Mouse (Mus musculus) ZHBTc4 (cell line): ENCODE data around the gene B3gnt7.
A peak's percentile ranks its signal among the peaks of the same experiment; 100 is the strongest.

ENCODE experiments used
- DNase-seq: peaks from one replicate; pipeline ENCODE4 v3.0.0-alpha.2; 2011; ENCODE audit warnings: low read depth, low spot score

The B3gnt7 gene

GRCm38 (mm10) chr1:86301221-86302091 lies 1.2 kb upstream of the B3gnt7 start:
- DNase-seq: no peak

DNA sequence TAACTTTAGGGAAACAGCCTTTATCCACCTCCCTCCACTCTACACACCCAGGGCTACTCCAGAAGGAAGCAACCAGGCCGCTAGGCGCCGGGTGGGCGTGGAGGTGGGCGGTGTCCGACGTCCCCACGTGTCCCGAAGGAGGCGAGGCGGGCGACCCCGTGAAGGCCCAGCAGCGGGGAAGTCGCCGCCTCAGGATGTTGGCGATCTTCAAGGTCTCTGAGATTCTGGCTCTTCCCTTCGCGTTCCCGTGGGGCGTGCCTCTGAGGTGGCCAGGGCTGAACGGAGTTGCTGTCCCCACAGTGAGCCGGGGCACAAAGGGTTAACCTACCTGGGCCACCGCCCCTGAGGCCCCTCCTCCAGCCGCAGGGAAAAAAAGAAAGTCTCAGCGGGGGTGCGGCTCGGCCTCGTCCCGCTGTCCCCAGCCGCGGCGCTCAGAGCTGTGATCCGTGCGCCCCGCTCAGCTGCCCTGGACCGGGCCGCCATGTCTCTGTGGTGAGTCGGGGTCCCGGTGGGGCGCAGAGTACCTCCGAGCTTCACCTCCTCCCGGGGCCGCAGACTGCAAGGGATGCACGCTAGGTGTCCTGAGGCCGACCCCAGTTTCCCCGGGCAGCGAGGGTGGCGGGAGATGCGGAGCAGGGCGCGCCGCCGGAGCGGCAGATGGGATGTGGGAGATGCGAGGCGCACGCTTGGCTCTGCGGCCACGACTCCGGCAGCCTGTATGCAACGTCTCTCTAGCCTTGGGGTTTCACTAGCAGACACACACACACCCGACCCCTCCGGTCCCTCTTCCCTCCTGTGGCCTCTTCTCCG lies 636 bp downstream of the B3gnt7 start:
- DNase-seq: peak; percentile 96

GRCm38 (mm10) chr1:86303873-86304250 lies 1.2 kb downstream of the B3gnt7 start:
- peak; percentile 46 for DNase-seq

DNA sequence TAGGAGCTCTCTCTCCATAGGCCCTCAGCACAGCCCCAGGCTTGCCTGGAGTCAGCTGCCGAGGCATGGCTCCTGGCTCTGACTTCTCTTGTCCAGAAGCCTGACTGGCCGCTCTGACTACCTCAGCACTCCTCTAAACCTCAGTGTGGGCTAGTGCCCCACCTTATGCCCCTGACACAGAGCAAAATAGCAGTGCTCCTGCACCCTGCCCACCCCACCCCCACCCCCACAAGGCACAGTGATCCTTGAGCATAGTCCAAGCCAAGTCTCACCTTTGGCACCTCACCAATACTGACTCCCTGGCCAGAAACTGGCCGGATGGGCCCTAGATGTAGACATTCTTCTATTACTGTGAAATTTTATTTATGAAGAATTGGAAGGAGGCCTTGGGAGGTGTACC lies 4.1 kb downstream of the B3gnt7 start:
- DNase-seq: no peak

DNA sequence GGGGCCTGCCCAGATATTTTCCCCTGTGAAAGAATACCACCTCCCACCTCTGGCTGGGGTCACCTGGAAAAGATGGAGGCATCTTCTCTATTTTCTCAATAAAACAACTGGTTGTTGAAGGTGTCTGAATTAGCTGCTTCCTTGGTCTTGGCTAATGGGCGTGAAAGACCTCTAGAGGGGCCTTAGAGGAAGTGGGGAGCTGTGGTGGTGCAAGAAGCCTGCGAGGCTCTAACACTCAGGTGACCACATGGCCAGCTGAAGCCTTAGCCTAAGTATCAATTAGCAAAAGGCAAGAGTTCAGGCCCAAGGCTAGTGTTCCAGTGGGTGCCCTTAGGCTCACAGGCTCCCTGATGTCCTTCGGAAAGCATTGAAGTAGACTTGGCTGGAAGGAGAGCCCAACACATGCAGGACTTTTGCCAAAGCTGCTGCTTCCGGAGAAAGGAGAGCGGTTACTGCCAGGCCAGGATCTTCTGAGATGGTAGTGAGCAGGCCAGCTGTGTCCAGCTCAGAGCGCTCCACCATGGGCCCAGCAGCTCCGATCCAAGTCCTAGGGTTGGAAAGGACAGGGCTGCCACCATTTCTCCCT lies 4.6 kb downstream of the B3gnt7 start:
- DNase-seq: no peak

DNA sequence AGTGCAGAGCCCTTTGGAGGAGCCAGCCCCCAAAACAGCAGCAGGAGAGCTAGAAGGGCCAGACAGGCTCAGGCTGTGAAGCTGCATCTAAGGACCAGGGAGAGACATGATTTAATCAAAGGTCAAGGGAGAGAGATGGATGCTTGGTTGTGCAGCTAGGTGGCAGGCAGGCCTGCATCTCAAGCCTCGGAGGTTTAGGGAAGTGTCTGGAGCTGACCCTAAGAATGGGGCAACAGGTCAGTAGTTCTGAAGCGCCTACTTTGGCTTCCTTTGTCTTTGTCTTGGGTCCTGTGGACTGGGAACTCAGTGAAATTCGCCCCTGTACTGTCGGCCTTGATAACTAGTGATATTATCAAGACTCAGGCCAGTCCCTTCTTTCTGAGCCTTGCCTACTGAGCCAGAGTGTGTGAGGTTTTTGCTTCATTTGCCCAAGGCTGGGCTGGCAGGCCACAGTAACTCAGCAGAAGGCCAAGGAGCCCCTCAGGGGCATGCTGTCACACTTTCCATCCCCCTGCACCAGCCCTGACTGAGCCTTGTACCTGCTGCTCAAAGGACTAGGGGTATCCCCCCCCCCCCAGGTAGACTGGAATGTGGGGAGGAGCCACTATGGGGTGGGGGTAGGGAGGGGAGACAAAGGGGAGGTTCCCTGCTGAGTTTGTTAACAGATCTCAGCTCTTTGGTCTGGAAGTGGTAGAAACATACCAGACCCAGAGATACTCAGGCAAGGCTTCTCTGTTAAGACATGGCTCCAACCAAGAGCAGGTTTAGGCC lies 5.4 kb downstream of the B3gnt7 start:
- peak; percentile 87 for DNase-seq

- peak; percentile 96 for DNase-seq
Observed at GRCm38 (mm10) chr1:86309270-86309833, 6.7 kb downstream of the B3gnt7 start.

- peak; percentile 98 for DNase-seq
Observed at GRCm38 (mm10) chr1:86310536-86311310, 8.1 kb downstream of the B3gnt7 start.

DNA sequence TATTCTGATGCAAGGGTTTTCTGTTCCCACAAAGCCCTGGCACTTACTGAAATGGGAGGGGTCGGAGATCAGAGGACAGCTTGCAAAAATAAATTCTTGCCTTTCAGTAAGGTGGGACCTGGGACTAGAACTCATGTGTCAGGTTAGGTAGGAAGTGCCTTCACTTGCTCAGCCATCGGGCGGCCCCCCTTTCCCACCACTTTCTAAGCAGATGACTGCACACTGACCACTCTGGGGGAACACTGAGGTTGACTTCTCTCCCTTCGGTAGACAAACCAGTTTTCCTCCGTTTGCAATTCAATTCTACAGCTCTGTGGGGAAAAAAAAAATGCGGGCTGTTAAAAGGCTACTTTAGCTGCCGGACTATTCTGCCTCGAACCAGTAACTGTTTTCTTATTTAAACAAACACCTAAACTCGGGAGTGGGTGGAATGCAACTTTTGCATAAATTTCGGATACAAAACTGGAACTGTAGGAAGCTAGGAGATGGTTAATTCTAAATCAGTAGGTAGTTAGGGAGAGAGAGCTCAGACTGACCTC lies 8.9 kb downstream of the B3gnt7 start:
- DNase-seq: peak; percentile 71

DNA sequence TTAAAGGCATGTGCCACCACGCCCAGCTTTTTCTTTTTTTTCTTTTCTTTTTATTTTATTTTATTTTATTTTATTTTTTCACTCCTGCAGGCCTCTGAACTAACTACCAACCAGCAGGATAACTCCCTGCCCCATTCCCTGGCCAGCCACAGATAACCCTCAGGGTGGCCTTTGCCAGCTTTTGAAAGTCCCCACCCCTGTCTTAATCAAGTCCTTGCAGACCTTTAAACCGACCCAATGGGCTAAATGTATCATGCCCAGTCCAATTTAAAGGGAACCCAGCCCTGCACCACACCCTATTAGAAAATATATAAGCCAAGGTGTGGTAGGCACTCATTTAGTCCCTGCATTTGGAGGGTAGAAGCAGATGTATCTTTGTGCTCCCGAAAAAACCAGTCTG lies 9.6 kb downstream of the B3gnt7 start:
- no peak for DNase-seq

GRCm38 (mm10) chr1:86313096-86313771 lies 10.6 kb downstream of the B3gnt7 start:
- peak; percentile 32 for DNase-seq

DNA sequence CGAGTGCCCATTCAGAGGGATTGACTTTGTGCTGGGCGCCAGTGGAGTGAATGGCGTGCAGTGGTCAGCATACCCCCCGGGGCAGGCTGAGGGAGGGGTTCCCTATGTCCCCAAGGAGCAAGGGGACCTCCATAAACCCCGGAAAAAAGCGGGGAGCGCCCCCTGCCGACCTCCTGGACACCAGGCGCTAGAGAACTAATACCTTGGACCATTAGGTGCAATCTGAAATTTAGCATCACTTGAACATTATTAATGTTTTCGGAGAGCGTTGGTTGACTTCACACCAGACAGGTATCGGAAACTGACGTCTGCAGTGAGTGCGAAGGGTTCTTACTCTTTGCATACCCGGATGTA lies 11.1 kb downstream of the B3gnt7 start:
- peak; percentile 22 for DNase-seq

GRCm38 (mm10) chr1:86320822-86321413 lies 18.3 kb downstream of the B3gnt7 start:
- no peak for DNase-seq

DNA sequence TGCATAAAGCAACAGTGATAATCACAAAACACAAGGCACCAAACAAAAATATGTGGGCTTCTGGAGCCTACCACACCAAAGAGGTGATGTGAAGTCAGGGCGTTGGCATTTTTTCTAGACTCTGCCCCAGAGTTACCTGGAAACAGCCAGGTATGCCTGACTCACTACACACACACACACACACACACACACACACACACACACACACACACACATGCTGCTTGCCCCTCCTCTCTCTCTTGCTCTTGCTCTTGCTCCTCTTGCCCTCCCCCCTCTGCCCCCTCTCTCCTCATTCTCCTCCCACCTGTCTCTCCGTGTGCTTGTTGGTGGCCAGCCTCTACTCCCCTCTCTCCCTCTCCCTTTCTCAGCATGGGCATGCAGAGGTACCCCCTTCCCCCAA lies 33.7 kb downstream of the B3gnt7 start:
- DNase-seq: peak; percentile 17

- peak; percentile 89 for DNase-seq
Observed at GRCm38 (mm10) chr1:86339156-86339812, 36.7 kb downstream of the B3gnt7 start.

GRCm38 (mm10) chr1:86341096-86341495 lies 38.5 kb downstream of the B3gnt7 start:
- peak; percentile 75 for DNase-seq

DNA sequence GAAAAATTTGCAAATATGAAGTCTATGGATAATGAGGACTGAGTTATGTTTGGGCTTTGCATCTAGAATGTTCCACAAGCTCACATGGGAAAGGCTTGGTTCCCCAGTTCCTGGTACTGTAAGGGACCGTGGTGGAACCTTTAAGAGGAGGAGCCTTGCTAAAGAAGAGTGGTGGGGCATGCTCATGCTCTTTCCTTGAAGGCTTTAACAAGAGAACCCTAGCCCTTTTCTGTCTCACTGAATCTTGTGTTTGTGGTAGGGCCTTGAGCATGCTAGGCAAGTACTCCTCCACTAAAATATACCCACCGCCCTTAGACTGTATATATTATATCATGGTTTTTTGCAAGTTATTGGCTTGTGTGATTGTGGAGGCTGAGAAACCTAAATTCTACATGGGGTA lies 39.7 kb downstream of the B3gnt7 start:
- DNase-seq: peak; percentile 62

DNA sequence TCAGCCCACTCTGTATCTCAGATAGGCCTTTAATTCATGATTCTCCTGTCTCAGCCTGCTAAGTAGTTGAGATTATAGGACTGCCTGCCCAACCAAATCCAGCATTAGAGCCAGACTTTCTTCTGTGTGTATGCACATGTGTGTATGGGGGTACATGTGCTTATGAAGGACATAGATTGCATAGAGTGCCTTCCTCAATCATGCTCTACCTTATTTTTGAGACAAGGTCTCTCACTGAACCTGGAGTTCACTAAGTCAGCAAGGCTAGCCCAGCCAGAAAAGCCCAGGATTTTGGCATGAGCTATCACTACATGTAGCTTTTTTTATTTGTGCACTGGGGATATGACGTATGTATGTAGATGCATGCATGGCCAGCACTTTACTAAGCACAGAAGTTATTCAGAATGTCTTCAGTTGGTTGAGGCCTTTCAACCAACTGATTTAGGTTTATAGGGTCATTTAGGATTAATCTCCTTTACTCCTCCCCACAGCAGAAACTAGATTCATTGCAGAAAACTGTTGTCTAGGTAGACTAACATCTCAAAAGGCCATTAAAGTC lies 40.5 kb downstream of the B3gnt7 start:
- DNase-seq: peak; percentile 40
